Mouse (Mus musculus): ENCODE data around the gene Hdgfl3. TPM values are rescaled to one million over a fixed set of nuclear protein-coding genes. Genes with fewer than 3 reads are reported as not detected.

Hdgfl3 gene
- polyA plus RNA-seq, 1 experiment from 2014 or later, result 11.9 TPM

DNA sequence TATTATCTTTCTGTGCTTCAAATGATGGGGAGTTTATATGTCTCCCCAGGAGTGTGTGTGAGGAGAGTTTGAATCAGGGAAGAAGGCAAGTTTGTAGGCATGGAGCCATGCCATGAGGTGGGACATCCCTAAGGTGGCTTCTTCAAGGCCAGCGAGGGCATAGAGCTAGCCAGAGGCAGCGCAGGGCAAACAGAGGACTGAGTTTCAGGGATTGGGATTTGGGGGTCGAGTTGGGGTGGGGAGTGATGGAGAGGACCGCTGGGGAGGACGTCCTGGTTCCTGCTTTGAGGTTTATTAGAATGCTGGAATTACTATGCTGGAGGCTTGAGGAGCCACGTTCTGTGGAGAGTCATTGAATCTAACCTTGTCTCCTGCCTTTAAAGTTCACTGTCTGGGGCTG, 68.3 kb downstream of the Hdgfl3 start:
- Histone ChIP-seq H3K36me3 (ENCODE audit: control insufficient read depth, insufficient read depth, low read length) (no peaks in the 10 kb centered on the region), H3K9me3 (replicated peaks; ENCODE audit: control insufficient read depth, low read length) (no peaks in the 10 kb centered on the region), H3K9ac (ENCODE audit: low read depth, low read length) (no peak overlapping the region), H3K4me3 (ENCODE audit: low read depth, low read length) (no peak overlapping the region), H3K4me1 (ENCODE audit: control insufficient read depth, insufficient read depth, low read length) (peaks cover 21% of the 10 kb centered on the region; the same call in 1 of the 2 replicates), H3K27ac (ENCODE audit: low read depth, low read length) (no peak overlapping the region), H3K4me2 (no peak overlapping the region), H3K27me3 (ENCODE audit: control insufficient read depth, insufficient read depth, low read length) (no peaks in the 10 kb centered on the region)
- no peak for ATAC-seq (replicated peaks; ENCODE audit: insufficient number of reproducible peaks, low FRiP score, low TSS enrichment)
- WGBS (ENCODE audit: insufficient replicate concordance), result 87% methylated on average over 6 of the region's 6 CpGs

DNA sequence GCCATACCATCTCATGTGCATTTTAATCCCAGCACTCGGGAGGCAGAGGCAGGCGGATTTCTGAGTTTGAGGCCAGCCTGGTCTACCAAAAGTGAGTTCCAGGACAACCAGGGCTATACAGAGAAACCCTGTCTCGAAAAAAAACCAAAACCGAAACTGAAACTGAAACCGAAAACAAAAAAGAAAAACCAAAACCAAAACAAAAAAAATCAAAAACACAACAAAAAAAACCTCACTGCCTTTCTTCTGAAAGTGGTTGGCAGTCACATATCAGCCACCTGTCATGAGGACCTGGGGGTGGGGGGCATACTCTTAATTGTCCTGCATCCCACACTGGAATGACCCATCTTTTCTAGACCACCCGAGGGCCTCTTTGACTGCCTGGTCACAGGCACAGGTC, 69.7 kb downstream of the Hdgfl3 start:
- H3K27me3 ChIP-seq (ENCODE audit: control insufficient read depth, insufficient read depth, low read length), result no peaks in the 10 kb centered on the region
- WGBS (ENCODE audit: insufficient replicate concordance), result 83% methylated on average over 6 of the region's 6 CpGs
- ATAC-seq (replicated peaks; ENCODE audit: insufficient number of reproducible peaks, low FRiP score, low TSS enrichment), result no peak
- no peak overlapping the region for H3K27ac ChIP-seq (ENCODE audit: low read depth, low read length)
- no peaks in the 10 kb centered on the region for H3K9me3 ChIP-seq (replicated peaks; ENCODE audit: control insufficient read depth, low read length)
- H3K4me3 ChIP-seq (ENCODE audit: low read depth, low read length), result no peak overlapping the region
- H3K4me1 ChIP-seq (ENCODE audit: control insufficient read depth, insufficient read depth, low read length), result peaks cover 30% of the 10 kb centered on the region; the same call in 1 of the 2 replicates
- no peak overlapping the region for H3K4me2 ChIP-seq
- no peaks in the 10 kb centered on the region for H3K36me3 ChIP-seq (ENCODE audit: control insufficient read depth, insufficient read depth, low read length)
- no peak overlapping the region for H3K9ac ChIP-seq (ENCODE audit: low read depth, low read length)

DNA sequence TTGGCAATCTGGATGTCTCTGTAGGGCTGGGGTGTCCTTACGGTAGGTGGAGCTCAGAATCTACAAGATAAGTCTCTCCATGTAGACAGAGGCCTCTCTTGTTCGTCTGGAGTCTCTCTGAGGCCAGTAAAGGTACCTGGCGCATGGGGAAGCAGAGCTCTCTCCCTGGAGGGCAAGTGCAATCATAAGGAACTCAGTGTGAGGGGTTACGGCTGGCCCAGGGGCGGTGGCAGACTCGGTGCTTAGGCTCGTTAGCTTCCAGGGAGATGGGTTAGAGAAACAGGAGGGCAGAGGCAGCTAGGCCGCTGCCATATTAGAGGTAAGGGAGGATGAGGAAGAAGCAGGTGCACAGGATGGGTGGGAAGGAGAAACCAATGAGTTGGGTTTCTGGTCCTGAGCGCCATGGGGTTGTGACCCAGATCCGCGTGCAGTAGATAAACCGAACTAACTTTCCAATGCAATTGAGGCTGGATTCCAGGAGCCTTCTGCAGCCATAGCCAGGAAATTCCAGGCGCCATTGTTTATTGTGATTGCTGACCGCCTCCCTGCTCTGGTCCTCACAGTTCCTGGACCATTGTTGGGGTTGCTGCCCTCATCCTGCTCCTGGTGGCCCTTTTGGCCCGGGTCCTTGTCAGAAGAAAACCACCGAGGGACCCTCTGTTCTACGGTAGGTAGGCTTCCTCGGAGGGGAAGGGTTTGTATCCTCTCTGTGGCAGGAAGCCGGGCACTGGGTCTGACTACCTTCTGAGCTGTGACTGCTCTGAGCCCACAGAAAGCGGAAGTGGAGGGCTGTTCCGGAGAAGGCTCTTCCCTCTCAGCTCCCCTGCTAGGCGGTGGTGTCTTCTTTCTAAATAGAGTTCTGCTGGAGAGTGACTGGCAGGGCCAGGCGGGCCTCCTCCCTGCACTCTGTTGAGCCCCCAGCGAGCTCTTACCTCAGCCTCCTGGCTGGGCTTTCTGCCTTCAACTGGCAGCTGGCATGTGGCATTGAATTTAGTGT, 71.4 kb downstream of the Hdgfl3 start:
- 0 out of 2 replicates have a peak, but pooled peaks cover 6% of the 10 kb centered on the region for H3K27me3 ChIP-seq (ENCODE audit: control insufficient read depth, insufficient read depth, low read length)
- H3K4me3 ChIP-seq (ENCODE audit: low read depth, low read length), result no peak overlapping the region
- 58% methylated on average over 24 of the region's 24 CpGs for WGBS (ENCODE audit: insufficient replicate concordance)
- peak overlapping the region; percentile 59 for H3K27ac ChIP-seq (ENCODE audit: low read depth, low read length)
- H3K9me3 ChIP-seq (replicated peaks; ENCODE audit: control insufficient read depth, low read length), result no peaks in the 10 kb centered on the region
- H3K4me2 ChIP-seq, result peak overlapping the region; percentile 8
- 0 out of 2 replicates have a peak overlapping the region, but pooled peaks have one; percentile 16 for H3K9ac ChIP-seq (ENCODE audit: low read depth, low read length)
- no peak for ATAC-seq (replicated peaks; ENCODE audit: insufficient number of reproducible peaks, low FRiP score, low TSS enrichment)
- H3K36me3 ChIP-seq (ENCODE audit: control insufficient read depth, insufficient read depth, low read length), result no peaks in the 10 kb centered on the region
- peaks cover 36% of the 10 kb centered on the region for H3K4me1 ChIP-seq (ENCODE audit: control insufficient read depth, insufficient read depth, low read length)

DNA sequence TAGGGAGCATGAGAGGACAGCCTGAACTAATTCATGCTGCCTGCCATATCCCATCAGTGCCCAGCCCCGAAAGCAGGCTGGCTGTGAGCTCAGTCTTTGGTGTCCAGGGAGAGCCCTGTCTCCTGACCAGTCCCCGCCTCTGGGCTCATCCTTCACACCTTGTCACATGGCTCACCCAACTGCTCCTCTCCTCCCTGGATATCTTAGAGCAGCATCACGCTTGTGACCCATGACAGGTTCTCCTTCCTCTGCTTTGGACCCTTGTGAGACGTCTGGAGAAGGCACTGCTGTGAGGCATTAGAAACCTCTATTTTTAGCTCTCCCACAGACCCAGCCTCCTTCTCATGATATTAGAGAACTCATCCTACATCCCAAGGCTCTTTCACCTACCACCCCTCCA, 72.4 kb downstream of the Hdgfl3 start:
- Histone ChIP-seq H3K9ac (ENCODE audit: low read depth, low read length) (no peak overlapping the region), H3K9me3 (replicated peaks; ENCODE audit: control insufficient read depth, low read length) (no peaks in the 10 kb centered on the region), H3K4me3 (ENCODE audit: low read depth, low read length) (no peak overlapping the region), H3K36me3 (ENCODE audit: control insufficient read depth, insufficient read depth, low read length) (no peaks in the 10 kb centered on the region), H3K27ac (ENCODE audit: low read depth, low read length) (no peak overlapping the region), H3K4me1 (ENCODE audit: control insufficient read depth, insufficient read depth, low read length) (peaks cover 36% of the 10 kb centered on the region), H3K27me3 (ENCODE audit: control insufficient read depth, insufficient read depth, low read length) (0 out of 2 replicates have a peak, but pooled peaks cover 6% of the 10 kb centered on the region), H3K4me2 (no peak overlapping the region)
- no peak for ATAC-seq (replicated peaks; ENCODE audit: insufficient number of reproducible peaks, low FRiP score, low TSS enrichment)
- 54% methylated on average over 4 of the region's 4 CpGs for WGBS (ENCODE audit: insufficient replicate concordance)

DNA sequence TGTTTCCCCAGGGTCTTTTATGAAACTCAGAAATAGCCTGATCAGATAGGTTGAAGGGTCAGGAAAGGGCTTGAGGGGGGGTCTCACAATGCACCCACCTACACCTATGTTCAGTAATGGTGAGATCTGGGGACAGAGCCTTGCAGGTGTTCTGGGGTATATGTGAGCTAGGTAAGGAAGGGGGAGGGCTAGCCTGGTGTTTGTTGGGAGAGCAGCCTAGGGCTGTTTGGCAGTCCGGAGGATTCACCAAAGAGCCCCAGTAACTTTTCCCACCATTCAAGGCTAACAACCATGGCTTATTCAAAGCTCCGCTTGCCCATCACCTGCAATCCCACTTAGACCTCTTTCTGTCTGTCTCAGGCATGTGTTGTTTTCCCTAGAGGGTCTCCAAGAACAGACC, 72.8 kb downstream of the Hdgfl3 start:
- Histone ChIP-seq H3K4me1 (ENCODE audit: control insufficient read depth, insufficient read depth, low read length) (peaks cover 36% of the 10 kb centered on the region), H3K4me3 (ENCODE audit: low read depth, low read length) (no peak overlapping the region), H3K4me2 (no peak overlapping the region; the same call in 1 of the 2 replicates)

DNA sequence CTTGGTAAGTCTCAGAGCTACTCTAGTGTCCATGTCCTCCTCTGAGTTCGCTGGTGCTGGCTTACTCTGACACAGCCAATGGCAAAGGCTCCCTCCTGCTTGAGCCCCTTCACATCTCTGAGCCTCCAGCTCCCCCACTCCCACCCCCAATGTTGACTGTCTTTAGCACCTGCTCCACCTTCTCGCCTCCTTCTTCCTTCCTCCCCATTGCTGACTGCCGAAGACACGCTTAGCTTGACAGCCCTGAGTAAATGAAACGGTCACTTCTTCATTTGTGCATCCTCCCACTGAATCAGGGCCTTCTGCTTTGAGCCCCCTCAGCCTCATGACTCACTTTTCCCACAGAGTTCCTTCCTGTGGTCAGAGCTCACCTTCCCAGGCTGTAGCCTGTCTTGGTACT, 73.3 kb downstream of the Hdgfl3 start:
- Histone ChIP-seq H3K9ac (ENCODE audit: low read depth, low read length) (0 out of 2 replicates have a peak overlapping the region, but pooled peaks have one; percentile 16), H3K27me3 (ENCODE audit: control insufficient read depth, insufficient read depth, low read length) (0 out of 2 replicates have a peak, but pooled peaks cover 8% of the 10 kb centered on the region), H3K4me1 (ENCODE audit: control insufficient read depth, insufficient read depth, low read length) (peaks cover 36% of the 10 kb centered on the region), H3K9me3 (replicated peaks; ENCODE audit: control insufficient read depth, low read length) (no peaks in the 10 kb centered on the region), H3K4me3 (ENCODE audit: low read depth, low read length) (no peak overlapping the region), H3K36me3 (ENCODE audit: control insufficient read depth, insufficient read depth, low read length) (no peaks in the 10 kb centered on the region), H3K4me2 (no peak overlapping the region; the same call in 1 of the 2 replicates), H3K27ac (ENCODE audit: low read depth, low read length) (no peak overlapping the region)
- 60% methylated on average over 5 of the region's 5 CpGs for WGBS (ENCODE audit: insufficient replicate concordance)
- ATAC-seq (replicated peaks; ENCODE audit: insufficient number of reproducible peaks, low FRiP score, low TSS enrichment), result no peak

More for the DNA sequence above, 72.8 kb downstream of the Hdgfl3 start:
- 82% methylated on average over 2 of the region's 2 CpGs for WGBS (ENCODE audit: insufficient replicate concordance)
- Histone ChIP-seq H3K9ac (ENCODE audit: low read depth, low read length) (no peak overlapping the region), H3K27me3 (ENCODE audit: control insufficient read depth, insufficient read depth, low read length) (0 out of 2 replicates have a peak, but pooled peaks cover 8% of the 10 kb centered on the region), H3K27ac (ENCODE audit: low read depth, low read length) (no peak overlapping the region), H3K9me3 (replicated peaks; ENCODE audit: control insufficient read depth, low read length) (no peaks in the 10 kb centered on the region), H3K36me3 (ENCODE audit: control insufficient read depth, insufficient read depth, low read length) (no peaks in the 10 kb centered on the region)
- ATAC-seq (replicated peaks; ENCODE audit: insufficient number of reproducible peaks, low FRiP score, low TSS enrichment), result no peak

DNA sequence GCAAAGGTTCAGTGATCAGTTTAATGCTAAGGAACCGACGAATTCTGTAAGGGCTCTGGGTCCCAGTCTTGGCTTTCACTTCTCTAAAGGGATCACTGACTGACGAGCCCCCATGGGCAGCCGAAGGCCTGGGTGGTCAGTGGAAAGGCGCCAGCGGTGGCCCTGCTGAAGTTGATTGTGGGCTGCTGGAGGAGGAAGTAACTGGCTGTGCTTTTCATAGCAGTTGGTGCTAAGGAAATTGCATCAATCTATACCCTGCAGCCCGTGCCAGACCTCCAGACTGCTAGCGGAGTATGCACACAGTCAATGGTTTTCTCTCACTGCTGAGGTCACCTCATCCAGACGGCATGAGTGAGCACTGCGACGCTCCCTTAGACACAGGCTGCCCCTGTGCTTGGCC, 74.2 kb downstream of the Hdgfl3 start:
- 37% methylated on average over 11 of the region's 11 CpGs for WGBS (ENCODE audit: insufficient replicate concordance)
- Histone ChIP-seq H3K36me3 (ENCODE audit: control insufficient read depth, insufficient read depth, low read length) (no peaks in the 10 kb centered on the region), H3K27me3 (ENCODE audit: control insufficient read depth, insufficient read depth, low read length) (0 out of 2 replicates have a peak, but pooled peaks cover 8% of the 10 kb centered on the region), H3K27ac (ENCODE audit: low read depth, low read length) (no peak overlapping the region), H3K9me3 (replicated peaks; ENCODE audit: control insufficient read depth, low read length) (no peaks in the 10 kb centered on the region), H3K9ac (ENCODE audit: low read depth, low read length) (peak overlapping the region; percentile 81; the same call in 1 of the 2 replicates), H3K4me3 (ENCODE audit: low read depth, low read length) (peak overlapping the region; percentile 74), H3K4me1 (ENCODE audit: control insufficient read depth, insufficient read depth, low read length) (peaks cover 36% of the 10 kb centered on the region), H3K4me2 (peak overlapping the region; percentile 95)
- ATAC-seq (replicated peaks; ENCODE audit: insufficient number of reproducible peaks, low FRiP score, low TSS enrichment), result no peak

DNA sequence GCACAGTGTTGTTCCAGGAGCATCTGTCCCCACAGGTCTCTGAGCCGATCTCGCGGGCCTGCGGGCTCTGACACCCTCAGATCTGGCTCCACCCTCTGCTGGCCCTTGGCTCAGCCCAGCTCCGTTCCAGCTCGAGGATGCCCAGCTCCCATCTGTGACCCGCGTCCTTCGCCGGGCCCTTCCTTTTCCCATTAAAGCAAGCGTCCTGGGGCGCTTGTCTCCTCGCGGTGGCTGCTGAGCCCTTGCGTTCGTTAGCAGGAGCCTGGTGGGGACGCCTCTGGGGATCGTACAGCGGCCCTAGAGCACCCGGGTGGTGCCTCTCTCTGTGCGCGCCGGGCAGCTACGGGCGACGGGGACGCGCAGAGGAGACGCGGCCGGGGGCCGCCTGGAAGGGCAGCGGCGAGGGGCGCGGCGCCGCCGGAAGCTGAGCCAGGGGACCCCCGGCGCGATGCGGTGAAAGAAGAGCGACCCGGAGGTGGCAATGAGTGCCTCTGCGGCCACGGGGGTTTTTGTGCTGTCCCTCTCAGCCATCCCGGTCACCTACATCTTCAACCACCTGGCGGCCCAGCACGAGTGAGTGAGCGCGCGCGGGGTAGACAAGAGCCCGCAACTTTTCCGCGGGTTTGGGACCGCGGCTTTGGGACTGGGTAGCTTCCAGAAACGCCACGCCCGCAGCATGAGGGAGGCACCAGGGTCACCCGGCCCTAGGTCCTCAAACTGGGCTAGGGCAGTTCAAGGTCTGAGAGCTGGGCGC, 75.1 kb downstream of the Hdgfl3 start, which contains the start of gene Tm6sf1:
Gene Tm6sf1 (plus strand): TSS at position 34 of the 754 bp plus-strand sequence.
- H3K36me3 ChIP-seq (ENCODE audit: control insufficient read depth, insufficient read depth, low read length), result no peaks in the 10 kb centered on the region
- 0 out of 2 replicates have a peak, but pooled peaks cover 8% of the 10 kb centered on the region for H3K27me3 ChIP-seq (ENCODE audit: control insufficient read depth, insufficient read depth, low read length)
- peak within 1 kb of the TSS; percentile 74 for H3K4me3 ChIP-seq (ENCODE audit: low read depth, low read length)
- peak within 1 kb of the TSS; percentile 81 for H3K9ac ChIP-seq (ENCODE audit: low read depth, low read length)
- WGBS (ENCODE audit: insufficient replicate concordance), result 1% methylated on average over 64 of the region's 64 CpGs
- H3K9me3 ChIP-seq (replicated peaks; ENCODE audit: control insufficient read depth, low read length), result no peaks in the 10 kb centered on the region
- H3K27ac ChIP-seq (ENCODE audit: low read depth, low read length), result peak within 1 kb of the TSS; percentile 38; the same call in 1 of the 2 replicates
- ATAC-seq (replicated peaks; ENCODE audit: insufficient number of reproducible peaks, low FRiP score, low TSS enrichment), result peak; percentile 52; the same call in 1 of the 2 replicates
- H3K4me1 ChIP-seq (ENCODE audit: control insufficient read depth, insufficient read depth, low read length), result peaks cover 36% of the 10 kb centered on the region
- H3K4me2 ChIP-seq, result peak within 1 kb of the TSS; percentile 95

All from heart, embryonic 11.5 days (tissue).